Mouse (Mus musculus) neutrophil, adult 5-6 weeks (primary cell): ENCODE data around the gene Tmed8. TPM values are rescaled to one million over a fixed set of nuclear protein-coding genes. Genes with fewer than 3 reads are reported as not detected.
"Not testable (repeated sequence)": the region's sequence is repeated elsewhere in the genome, so short reads cannot be mapped to it uniquely, and the experiment has no call there.

Experiments
- ATAC-seq: fragments of 151-379, 151-347 bp; 2 replicates; pipeline ENCODE4 v1.8.0; 2017; ENCODE audit warnings: mild to moderate bottlenecking, moderate TSS enrichment; ENCODE audit not compliant: insufficient number of reproducible peaks, poor library complexity, low FRiP score, severe bottlenecking; ENCODE audit errors: extremely low read depth
- total RNA-seq: library from RNA; stranded (forward); fragments of 200-1000 nt; gene quantifications from 2 replicates; pipeline ENCODE4 v1.2.3, GENCODE M21; 2017

Tmed8 gene
- 43.3 and 44.7 TPM in 2 replicates for total RNA-seq

DNA sequence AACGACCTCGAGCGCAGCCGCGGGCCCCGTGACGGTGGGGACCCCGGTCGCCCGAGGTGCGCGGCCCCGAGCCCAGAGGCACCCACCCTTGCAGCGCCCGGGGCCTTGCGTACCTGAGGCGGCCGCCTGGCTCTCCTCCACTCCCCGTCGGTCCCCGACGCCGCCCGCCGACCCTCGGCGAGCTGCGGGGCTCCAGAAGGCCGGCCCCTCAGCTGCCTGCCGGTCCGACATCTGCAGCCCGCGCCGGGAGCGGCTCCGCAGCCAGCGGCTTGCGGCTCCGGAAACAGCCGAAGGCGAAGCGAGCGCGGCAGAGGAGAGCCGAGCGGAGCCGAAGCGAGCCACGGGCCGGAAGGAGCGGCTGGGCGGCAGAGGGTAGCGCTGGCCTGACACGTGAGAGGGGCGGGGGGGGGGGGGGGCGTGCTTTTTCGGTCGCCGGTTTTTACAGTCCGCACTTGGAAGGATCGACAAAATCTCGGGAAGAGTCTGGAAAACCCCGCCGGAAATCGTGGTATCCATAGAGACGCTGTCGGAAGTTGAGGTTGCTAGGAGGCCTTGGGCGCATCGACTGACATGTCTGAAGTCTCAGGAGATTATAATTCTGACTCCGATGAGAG lies at the start of gene Tmed8:
Gene Tmed8, minus strand, starts transcription at position 482 of the 614 bp plus-strand sequence.
- ATAC-seq = peak; percentile 83

DNA sequence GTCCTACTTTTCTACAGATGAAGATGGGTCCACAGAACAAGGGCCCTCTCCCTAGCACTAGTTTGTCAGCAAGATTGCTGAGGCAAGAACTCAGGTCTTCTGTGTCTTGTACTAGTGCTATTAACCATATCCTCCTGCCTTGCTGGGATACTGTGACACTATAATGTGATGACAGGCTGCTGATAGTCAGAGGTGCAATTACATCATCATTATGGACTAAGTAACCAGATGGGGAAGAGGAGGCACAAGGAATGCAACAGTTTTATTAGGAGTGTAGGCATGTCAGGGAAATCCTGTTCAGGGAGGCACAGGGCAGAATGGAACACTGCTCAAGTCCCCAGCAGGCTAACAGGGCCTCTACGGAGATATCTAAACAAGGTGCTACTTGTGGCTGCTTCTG lies 38.4 kb upstream of the Tmed8 start, which contains the start of gene Noxred1:
Gene Noxred1, minus strand, starts transcription at position 101 of the 400 bp plus-strand sequence.
- no peak for ATAC-seq

DNA sequence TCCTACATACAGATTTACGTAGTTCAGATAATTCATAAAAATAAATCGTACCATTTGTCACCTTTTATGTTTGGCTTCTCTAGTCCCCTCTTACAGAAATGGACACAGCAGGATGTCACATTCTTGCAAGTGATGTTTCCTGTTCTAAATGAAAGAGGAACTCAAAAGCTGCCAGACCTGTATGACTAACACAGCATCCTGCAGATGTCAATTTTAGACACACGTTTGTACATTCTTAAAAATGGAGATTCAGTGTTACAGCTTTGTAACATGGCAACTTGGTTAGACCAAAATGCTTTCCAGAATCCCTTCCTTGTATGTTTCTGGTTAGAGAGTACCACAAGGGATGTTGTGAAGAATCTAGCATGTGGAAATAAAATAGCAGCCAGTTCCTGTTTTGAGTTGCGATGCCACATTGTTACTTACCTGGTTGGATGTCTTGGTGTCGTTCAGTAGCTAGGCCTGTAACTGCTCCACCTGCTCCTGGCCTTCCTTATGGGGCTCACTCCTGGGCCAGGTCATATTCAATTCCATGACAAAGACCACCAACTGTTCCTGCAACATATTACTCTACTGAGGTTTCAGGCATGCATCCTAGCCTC lies 36.7 kb upstream of the Tmed8 start:
- ATAC-seq = peak; percentile 80

DNA sequence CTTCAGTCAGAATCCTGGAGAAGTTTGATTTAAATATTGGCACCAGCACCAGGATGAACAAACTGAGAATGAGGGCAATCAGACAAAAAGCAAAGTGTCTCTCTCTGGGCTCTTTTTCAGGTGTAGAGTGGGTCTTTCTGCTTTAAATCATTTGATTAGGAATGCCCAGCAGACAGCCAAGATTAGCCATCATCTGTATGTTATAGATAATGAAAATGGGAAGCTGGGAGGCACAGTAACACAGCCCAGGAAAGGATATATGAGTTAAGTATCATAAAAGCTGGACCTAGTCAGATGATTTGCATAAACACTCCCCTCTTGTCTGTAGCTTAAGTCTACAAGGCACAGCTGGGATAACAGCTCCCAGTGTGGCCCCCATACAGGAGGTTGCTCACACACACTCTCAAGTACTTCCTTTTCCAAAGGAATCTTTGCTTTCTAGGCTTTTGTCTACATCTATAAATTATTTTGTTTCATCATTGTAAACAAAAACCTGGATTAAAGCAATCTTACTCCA lies 30.2 kb upstream of the Tmed8 start:
- no peak for ATAC-seq

DNA sequence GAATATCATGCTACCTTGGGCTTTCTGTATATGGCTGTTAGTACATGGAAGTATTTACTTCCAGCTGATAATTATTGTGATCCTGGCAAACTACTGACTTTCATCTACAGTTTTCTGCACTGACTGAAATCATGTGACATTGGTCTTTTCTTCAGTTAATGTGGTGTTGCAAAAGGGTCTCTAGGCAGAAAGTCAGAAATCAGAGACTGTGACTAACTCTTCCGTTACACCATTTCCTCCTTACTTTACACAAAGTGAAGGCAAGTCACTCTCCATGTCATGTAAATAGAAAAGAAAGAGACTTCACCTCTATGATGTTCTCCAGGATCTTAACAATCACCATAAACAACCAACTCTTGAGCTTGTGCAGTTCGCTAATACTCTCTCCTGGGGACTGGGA lies 29.4 kb upstream of the Tmed8 start:
- no peak for ATAC-seq

DNA sequence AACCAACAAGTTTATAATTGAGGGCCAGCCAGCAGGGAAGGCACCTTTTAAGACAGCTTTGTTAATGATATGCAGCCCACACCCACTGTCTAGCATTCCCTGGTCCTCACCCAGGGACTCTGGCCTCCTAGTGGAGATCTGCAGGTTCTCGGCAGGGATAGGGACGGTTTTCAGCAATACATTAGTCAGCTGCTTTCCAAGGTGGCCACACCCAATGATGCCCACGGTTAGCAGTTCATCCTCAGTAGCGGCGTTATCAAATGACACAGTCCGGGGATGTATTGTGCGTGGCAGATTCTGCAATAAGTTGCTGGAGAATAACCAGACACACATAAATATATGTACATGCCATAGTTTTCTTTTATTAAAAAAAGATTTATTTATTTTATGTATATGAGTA lies 26.5 kb upstream of the Tmed8 start:
- no peak for ATAC-seq

DNA sequence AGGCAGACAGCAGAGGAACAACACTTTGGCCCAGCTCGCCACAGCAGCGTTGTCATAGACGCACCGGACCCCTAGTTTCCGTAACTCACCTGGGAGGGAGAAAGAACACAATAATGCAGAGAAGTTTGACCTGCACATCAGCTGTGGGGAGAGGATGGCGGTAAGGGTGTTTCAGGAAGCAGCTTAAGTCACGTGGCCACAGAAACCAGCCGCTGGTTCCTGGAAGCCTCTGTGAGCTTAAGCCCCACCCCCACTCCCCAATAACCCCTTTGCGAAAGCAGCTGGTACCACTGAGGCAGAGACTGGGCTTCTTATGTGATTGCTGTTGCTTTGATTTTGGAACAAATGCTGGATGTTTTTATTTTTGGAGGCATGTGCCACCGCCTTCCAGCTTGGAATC lies 24.7 kb upstream of the Tmed8 start:
- ATAC-seq = no peak

DNA sequence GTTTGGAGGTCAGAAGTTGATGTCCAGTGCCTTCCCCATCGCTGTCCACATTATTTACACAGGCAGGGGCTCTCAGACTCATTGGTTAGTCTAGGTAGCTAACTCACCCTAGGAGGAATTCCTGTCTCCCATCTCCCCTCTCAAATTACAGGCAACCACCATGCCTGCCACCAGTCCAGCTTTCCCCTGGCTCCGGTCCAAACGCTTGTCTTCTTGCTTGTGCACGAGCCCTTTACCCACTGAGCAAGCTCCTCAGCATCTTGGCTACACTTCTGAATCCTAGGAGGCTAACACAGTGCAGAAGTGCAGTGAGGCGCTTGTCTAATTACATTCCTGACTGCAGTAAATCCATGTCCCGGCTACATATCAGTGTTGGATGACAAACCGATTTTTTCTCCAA lies 19.1 kb upstream of the Tmed8 start:
- no peak for ATAC-seq

DNA sequence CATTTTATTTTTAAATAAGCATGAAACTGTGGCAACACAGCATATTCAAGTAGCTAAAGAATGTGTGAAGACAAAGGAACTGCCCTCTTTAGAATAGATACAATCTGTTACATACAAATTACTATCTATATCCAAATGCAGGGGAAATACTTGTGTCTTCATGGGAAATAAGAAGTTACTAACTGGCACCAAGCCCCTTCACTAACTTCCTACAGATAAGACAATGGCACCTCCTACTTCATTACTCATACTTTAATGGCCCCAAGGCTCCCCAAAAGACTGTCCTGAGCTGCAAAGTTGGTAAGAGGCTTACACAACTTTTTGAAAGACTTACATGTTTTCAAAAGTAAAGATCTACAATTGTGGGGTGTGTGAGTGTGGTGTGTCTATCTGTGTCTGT lies 17.3 kb upstream of the Tmed8 start:
- ATAC-seq = no peak

DNA sequence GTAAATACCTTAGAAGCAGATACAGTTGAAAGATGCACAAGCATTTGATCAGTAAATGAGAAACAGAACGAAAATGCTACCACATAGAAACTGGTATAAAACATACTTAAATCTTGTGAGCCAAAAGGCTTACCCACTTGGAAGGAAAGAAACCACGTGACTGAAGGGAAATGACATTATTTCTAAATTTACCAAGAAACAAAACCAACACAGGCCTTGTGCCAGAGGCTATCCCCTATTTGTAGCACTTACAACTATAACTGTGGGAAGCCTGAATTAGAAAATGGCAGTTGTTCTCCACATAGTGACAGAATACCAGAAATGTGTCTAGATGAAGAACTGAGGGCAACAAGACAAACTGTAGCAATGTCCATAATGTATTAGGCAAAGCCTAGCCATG lies 15.8 kb upstream of the Tmed8 start:
- no peak for ATAC-seq

DNA sequence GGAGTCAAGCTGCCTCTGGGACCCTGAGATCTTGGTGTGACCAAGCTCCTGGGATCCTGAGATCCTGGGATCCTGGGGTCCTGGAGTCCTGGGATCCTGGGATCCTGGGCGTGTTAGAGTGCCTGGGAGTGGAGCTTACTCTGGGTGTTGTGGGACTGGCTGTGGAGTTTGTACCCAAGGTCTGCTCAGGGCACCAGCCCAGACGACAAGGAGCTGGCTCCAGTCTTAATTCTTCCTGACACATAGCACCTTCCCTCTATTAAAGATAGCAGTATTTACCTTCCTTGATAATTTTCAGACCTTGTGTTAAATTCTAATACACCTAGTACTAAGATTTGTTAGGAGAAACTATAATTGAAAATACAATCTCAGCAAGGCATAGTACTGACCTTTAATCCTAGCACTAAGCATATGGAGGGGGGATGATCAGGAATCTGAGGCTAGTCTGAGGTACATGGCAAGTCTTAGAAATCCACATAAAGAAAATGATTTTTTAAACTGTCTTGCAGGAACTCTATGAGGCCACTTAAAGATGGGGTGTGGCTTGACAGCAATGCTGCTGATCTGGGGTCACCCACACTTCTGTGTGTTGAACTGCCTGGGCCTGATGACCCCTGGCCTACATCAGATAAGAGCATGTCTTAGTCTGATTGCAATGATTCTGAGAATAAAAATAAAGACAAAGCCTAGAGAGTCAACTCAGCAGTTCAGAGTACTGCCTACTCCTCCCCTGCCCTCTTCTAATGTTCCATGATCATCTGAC lies 12.8 kb upstream of the Tmed8 start:
- ATAC-seq = no peak

DNA sequence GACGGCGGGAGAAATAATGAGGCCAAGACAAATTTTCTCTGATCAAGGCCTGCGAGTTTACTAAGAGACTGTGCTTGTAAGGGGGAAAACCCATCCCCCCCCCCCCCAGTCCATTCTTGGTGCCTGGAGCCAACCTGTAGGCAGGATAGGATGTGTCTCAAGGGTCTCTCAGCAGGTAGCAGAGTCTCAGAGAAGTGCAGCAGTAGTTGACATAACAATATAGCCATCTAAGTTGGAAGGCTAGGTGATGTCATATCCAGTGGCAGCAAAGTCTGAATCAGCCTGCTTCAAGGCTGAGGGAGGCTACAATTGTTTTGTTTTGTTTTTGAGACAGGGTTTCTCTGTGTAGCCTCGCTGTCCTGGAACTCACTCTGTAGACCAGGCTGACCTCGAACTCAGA lies 5.5 kb upstream of the Tmed8 start:
- not testable (repeated sequence) for ATAC-seq

DNA sequence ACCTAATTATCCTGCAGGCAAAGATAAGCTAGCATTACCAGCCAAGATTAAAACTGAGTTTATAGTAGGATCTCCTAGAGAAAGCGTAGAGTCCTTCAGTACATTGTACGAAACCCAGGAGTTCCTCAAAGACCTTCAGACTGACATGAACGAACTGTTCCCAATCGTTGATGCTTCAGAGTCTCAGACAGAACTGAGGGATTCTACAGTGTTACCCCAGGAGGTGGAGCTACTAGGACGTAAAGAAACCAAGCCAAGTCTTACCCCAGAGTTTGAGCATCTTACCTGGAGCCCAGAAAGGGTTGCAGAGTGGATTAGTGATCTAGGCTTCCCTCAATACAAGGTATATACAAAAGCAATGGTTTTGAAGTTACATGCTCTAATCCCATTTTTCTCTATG lies 1.4 kb upstream of the Tmed8 start:
- ATAC-seq = no peak

DNA sequence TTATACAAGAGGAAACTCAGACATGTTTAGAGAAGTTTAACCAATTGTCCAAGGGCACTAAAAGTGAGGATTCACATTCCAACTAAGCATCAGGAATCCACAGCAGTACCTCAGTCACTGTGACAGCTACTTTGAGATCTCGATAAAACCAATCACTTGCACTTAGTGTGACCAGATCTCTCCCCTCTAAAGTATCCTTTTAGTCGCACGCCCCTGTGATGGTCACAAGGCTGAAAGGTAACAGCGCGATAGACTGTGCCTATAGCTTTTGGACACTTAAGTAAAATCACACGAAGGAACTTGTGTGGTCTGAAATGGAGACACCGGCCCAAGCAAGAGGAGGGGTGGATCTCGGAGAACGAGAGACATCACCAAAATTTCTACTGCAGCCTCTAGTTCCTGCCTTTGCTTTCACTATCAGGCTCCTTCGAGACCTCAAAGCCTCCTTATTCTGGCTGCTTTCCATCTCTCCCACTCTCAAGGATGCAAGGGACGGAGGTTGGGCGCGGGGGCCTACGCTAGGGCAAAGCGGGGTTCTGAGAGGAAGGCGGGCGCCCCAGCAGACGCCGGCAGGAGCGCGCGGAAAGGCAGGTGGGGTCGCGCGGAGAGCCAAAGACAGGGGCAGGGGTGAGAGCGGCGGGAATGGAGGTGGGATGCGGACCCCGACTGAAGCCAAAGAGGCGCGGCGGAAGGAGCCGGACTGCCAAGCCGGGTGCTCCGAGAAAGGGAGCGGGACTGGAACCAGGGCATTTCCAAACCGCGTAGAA lies 865 bp downstream of the Tmed8 start, which contains the start of gene Samd15:
Gene Samd15, plus strand, starts transcription at position 518 of the 767 bp plus-strand sequence.
- 0 out of 2 replicates have a peak, but pooled peaks have one; percentile 13 for ATAC-seq

DNA sequence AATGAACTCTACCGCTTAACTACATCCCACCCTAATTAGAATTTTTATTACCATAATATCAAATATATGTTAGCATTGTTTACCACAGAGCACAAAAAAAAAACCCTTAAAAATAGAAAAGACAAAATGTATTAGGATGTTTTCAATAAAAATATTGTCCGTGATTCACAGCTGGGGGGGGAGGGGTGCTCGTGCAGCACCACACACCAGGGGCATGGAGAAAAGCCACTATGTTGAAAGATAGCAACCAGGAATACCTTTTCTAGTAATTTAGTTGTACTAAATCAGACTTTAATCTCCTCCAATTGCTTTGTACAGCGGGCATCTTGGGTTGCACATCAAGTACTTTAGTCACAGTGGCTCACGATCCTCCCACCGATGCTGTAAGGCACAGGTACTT lies 1.5 kb downstream of the Tmed8 start:
- ATAC-seq = no peak

DNA sequence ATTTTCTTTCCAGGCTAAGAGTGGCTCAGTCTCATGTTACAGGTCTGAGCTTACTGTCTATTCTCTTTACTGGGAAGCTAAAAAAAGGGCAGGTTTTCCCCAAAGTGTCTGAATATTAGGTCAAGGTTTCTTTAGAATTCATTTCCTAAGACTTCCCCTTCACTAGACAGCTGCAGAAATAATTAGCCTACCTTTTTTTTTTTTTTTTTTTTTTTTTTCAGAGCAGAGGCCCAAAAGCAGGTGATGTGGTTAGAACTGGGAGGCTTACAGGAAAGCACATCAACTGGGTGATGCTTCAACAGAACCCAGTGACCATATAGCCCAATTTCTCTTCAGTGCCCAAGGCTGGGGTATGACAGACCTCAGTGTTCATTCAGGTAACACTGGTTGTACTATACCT lies 3.9 kb downstream of the Tmed8 start:
- ATAC-seq = no peak

DNA sequence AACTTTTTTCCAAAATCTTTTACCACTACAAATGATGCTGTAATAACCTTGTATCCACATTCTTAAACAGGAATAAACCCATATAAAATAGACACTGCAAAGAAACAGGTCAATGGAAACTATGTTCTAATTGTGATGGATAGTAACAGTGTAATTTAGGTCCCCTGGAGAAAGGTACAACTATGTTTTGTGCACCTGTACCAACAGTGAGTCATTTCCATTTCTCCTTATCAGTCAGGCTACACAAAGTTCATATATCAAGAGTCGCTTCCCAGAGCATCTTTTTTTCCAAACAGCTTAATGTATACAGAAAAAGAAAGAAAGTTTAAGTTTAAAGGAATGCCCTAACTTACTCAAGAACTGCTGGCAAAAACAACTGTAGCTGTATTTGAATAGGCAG lies 5.2 kb downstream of the Tmed8 start:
- ATAC-seq = no peak

DNA sequence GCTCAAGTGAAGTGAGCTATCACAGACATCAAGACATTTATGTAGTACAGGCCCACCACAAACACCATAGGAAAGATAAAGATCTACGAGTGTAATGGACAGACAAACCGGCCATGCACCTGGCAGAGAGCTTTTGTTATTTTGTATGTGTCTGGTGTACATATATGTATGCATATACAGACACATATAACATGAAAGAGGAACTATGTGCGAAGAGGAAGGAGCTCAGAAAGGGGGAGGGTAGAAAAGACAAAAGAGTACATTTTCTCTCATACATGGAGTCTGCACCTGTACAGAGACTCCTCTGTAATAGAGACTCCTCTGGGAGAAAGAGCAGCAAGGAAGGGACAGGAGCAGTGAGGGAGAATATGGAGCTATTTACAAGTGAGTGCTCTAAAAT lies 7.2 kb downstream of the Tmed8 start:
- peak; percentile 68 for ATAC-seq

DNA sequence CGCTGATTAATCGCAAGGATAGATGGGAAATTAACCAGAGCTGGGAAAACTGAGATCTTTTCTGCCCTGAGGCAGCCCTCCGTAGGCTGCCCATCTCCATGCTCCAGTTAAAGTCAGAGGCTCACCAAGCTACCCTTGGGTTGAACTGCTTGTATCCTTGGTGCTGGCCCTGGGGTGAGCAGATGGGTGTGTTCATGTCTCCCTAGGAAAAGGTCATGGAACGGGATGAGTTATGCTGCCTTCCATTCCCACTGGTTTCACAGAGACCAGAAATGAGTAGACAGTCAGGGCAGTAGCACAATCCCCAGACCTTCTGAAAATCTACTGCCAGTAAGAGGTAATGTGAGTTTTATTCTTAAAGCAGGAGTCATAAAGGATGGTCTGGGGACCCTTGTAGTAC lies 22.6 kb downstream of the Tmed8 start:
- ATAC-seq = no peak
